Mouse (Mus musculus): Measurements from ENCODE around the gene Pigm.

GRCm38 (mm10) chr1:172342729-172343128 is 33.6 kb upstream of the Pigm start:
- no peak for TF ChIP-seq CTCF (IDR thresholded peaks at IDR 0.05; ENCODE audit: low read depth, low read length)
- no peak for TF ChIP-seq POLR2A (IDR thresholded peaks at IDR 0.05; ENCODE audit: borderline replicate concordance, low read depth, low read length)
